Mouse (Mus musculus) small intestine, adult 2 months (tissue): ENCODE measurements around the gene Hist2h2ab.

ENCODE experiments used
- CTCF ChIP-seq: fragments of 200-500 bp; IDR thresholded peaks from 2 replicates; pipeline ENCODE4 v1.5.1; 2012; ENCODE audit warnings: low read depth, mild to moderate bottlenecking, control low read depth, inconsistent platforms, low read length, moderate library complexity, mixed read lengths; ENCODE audit not compliant: insufficient replicate concordance, insufficient read length; ENCODE audit errors: extremely low read depth
- POLR2A ChIP-seq: fragments of 200-500 bp; IDR thresholded peaks from 2 replicates; pipeline ENCODE4 v1.6.1; 2012; ENCODE audit warnings: low read depth, mild to moderate bottlenecking, control low read depth, inconsistent platforms, low read length, moderate library complexity

DNA sequence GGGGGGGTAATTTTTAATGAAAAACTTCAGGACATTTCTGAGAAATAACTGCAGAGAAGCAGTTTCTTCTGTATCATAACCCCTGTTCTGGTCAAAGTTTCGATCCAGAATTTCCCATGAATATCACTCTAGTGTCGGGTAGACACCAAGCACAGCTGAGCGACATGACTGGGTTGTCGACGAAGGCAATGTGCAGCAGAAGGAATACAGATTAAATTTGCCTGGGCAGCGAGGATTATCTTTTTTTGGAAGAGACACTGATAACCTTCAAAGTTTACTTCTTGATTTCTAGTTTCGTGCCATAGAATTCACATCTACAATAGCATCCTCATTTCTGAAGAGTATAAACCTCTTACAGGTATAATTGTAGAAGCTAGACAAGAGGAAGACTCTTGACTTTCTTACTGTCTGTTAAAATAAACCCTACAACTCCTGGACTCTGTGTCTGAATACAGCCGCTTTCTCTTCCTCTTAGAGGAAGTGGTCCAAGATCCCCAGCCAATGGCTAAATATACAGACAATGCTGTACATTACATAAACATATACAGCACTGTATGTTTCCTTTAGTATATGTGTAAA lies 46.6 kb downstream of the Hist2h2ab start:
- TF ChIP-seq CTCF: no peak
- no peak for TF ChIP-seq POLR2A
